Mouse (Mus musculus) CH12F3 (cell line): ENCODE results near the gene Kansl2.

Source experiments
- in situ Hi-C: fragments of 300-500 bp; cut with MboI; formaldehyde crosslinking; loops from 2 replicates; pipeline ENCODE4 v1.14.3; 2020; ENCODE audit warnings: low sequenced_read_pairs

The Kansl2 gene

GRCm38 (mm10) chr15:98533881-98534627, at the start of gene Kansl2:
TSS of gene Kansl2 (minus strand) at chr15:98534264.
- in situ Hi-C loops: no loop called here

DNA sequence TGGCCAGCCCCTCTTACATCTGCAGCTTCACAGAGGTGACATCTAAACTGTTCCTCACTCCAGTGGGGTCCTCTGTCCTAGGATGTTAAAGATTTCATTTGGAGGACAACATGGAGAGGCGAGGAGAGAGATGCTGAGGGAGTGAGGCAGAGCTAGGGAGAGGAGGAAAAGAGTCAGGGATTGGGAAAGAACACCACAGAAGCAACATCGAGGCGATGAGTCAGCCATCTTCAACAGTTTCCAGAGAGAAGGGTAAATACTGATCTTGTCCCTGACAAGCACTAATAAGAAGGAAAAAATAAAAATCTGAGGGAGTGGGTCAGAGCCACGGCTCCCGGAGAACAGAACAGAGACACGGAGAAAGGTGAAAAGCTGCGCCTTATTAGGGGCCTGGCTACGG, 48.9 kb upstream of the Kansl2 start:
- in situ Hi-C loops: loop anchor here (5.0 kb wide), 1 partner anchor 34 kb away; no protein-coding TSS in a partner anchor

GRCm38 (mm10) chr15:98582410-98582809, 48.3 kb upstream of the Kansl2 start:
- in situ Hi-C loops: loop anchor here (5.0 kb wide), 1 partner anchor 35 kb away; no protein-coding TSS in a partner anchor

DNA sequence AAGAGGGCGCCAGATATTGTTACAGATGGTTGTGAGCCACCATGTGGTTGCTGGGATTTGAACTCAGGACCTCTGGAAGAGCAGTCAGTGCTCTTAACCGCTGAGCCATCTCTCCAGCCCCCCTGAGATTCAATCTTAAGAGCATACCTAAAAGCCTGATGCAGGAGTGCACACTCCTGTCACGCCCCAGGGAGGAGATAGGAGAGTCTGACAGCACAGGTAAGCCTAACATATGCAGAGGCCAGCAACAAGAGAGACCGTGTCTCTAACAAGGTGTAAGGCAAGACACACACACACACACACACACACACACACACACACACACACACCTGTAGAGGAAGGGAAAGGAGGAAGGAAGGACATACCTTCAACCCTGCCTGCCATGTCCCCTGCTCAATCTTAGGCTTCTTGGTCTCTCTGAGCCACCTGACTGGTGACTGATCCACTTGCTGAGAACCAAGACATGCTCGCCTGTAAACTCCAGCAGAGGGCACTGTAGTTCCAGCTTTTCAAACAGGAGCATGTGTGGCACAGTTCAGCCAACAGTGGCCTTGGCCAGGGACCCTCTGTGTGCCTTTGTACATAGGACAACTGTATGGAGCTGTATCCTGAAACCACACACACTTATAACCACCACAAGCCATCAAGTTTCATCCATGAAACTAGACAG, 45.9 kb upstream of the Kansl2 start:
- in situ Hi-C loops: loop anchor here (5.0 kb wide), 1 partner anchor 37 kb away; no protein-coding TSS in a partner anchor

DNA sequence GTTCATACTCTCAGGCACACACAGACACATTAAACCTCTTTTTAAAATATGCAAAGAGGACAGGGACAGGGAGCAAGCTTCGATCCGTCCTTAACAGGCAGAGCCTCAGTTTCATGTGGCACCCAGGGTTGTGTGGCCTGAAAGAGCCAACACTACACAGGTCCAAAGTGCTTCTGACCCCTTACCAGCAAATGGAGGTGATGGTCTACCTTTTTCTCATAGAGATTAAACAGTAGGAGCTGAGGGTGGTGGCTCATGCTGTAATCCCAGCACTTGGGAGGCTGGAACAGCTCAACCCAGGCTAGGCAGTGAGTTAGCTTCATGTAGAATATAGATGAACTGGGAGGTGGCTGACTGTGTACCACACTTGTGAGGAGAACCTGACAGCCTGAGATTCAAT, 45.2 kb upstream of the Kansl2 start:
- in situ Hi-C loops: no loop called here

- in situ Hi-C loops: no loop called here
Observed at GRCm38 (mm10) chr15:98573293-98573692, 39.2 kb upstream of the Kansl2 start.

DNA sequence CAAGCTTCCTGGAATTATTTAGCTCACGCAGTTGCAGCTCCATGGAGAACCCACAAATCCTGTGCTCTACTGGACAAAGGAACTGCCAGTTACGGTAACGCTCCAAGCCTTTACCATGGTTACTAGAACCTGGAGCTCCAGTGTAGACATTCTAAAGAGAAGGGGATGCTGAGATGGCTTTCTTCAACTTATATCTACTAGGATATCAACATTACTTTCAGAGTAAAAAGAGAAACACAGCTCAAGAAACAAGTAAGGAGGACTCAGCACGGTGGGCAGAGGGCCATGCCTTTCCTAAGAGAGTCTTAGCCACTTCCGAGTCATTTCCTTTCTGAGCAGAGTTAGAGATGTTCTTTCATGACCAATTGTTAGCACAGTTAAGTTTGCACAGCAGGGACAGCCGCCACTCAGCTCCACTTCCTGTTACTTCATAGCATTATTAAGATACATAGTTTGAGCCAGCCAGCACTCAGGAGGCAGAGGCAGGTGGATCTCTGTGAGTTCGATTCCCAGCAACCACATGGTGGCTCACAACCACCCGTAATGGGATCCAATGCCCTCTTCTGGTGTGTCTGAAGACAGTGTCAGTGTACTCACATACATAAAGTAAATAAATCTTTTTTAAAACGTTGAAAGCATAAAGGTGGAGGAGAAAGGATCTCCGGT, 36.9 kb upstream of the Kansl2 start, which contains the start of the genes Ccnt1 and 4930415O20Rik:
Ccnt1 (minus strand) TSS at position 51 of the 666 bp plus-strand sequence.
4930415O20Rik (plus strand) TSS at position 132 of the 666 bp plus-strand sequence.
- in situ Hi-C loops: no loop called here

DNA sequence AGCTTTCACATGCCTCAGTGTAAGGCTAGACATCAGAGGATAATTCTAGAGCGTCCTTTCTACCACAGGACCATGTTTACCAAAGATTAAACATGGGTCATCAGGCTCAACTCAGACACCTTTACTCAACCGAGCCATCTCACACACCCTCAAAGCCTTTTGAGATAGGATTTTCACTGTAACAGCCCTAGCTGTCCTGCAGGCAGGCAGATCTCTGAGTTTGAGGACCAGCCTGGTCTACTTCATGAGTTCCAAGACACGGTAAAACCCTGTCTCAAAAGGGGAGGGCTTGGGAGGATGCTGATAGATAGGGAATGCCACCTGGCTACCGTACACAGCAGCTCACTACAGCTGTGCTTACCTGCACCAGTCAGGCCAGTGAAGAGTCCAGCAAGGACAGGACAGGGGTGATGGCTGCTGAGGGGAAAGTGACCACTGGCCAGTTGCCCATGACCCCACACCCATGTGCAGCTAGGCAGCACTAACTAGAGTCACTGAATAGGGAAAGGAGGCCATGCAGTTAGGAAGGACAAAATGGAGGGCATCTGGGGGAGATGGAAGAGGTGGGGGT, 35.8 kb upstream of the Kansl2 start:
- in situ Hi-C loops: no loop called here

GRCm38 (mm10) chr15:98569216-98569615, 35.2 kb upstream of the Kansl2 start:
- in situ Hi-C loops: no loop called here

DNA sequence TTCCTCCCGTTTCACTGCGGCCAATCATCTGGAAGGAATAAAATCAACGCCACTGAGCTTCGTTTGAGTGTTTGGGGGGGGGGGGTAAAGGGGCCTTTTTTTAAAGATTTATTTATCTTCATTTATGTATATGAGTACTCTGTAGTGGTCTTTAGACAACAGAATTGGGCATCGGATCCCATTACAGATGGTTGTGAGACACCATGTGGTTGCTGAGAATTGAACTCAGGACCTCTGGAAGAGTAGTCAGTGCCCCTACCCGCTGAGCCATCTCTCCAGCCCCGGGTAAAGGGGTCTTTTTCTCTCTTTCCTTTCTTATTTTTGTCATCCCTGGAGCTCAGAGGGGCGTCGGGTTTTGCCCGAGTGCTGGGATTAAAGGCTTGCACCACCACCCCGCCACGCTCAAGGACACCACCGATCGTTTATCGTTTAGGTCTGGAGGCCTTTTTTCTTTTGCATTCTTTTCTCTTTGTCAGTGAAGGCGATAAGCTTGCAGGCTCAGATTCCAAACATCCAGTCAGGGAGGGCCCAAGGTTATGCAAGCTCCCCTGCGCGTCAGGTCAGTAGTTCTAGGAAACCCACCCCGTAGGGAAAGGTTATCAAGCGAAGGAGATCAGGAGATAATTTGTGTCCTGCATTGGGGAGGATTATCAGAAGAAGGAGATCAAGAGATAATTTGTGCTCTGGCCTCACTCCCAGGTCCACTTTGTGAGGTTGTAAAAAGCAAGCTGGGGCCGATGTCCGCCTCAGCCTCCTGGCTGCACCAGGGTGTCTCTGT, 34.4 kb upstream of the Kansl2 start:
- in situ Hi-C loops: no loop called here

DNA sequence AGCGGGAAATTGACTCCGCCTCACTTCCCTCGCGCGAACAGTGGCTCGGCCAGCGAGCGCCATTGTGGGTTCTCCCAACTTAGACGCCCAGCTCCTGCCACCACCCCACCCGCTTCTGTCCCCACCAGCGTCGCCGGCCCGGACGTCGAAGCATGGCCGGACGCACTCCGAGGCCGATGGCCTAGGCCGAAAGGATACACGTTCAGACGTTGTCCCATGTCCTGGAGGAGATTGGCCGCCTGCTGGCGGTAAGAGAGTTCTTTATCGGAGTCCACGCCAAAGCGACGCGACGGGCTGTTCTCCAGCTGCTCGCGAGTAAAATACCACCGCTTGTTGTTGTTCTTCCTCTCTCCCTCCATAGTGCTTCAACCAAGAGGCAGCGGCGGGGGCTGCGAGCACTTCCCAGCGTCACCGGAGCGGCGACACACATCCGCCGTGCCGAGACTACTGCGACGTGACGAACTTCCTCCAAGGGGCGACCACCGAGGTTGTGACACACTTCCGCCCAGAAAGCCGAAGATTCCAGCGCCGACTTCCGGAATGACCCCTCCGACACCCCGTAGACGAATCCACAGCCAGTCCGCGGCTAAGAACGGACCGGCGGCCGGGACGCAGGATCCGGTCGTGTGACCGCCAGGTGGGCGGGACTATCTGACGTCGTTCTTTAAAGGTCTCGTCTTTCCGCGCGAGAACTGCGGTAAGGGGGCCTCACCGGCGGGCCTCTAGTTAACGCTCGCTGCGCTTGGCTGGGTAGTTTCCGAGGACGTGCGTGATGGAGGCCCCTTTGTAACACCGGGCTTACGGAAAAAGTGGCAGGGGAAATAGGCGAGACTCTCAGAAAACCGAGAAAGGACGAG, 33.4 kb upstream of the Kansl2 start:
- in situ Hi-C loops: no loop called here

- in situ Hi-C loops: no loop called here
Observed at GRCm38 (mm10) chr15:98566973-98567277, 32.9 kb upstream of the Kansl2 start.

- in situ Hi-C loops: no loop called here
Observed at GRCm38 (mm10) chr15:98557186-98557585, 23.1 kb upstream of the Kansl2 start.

GRCm38 (mm10) chr15:98555881-98556280, 21.8 kb upstream of the Kansl2 start:
- in situ Hi-C loops: no loop called here

DNA sequence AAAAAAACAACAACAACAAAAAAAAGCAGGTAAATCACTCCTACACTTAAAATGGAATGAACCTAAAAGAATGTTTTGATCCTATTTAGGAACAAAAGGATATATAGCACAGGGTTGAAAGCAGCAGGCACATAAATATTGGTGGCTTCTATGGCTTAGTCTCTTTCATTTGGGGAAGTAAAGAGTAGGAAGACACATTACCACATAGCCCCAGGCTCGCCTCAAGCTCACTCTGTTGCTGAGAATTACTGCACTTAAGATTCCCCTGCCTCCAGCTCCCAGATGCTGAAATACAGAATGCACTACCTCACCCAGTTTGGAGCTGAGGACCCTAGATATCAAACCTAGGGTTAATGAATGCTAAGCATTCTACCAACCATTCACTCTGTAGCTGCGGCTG, 18.7 kb upstream of the Kansl2 start:
- in situ Hi-C loops: no loop called here

- in situ Hi-C loops: no loop called here
Observed at GRCm38 (mm10) chr15:98546843-98547242, 12.8 kb upstream of the Kansl2 start.

- in situ Hi-C loops: no loop called here
Observed at GRCm38 (mm10) chr15:98545151-98545550, 11.1 kb upstream of the Kansl2 start.

DNA sequence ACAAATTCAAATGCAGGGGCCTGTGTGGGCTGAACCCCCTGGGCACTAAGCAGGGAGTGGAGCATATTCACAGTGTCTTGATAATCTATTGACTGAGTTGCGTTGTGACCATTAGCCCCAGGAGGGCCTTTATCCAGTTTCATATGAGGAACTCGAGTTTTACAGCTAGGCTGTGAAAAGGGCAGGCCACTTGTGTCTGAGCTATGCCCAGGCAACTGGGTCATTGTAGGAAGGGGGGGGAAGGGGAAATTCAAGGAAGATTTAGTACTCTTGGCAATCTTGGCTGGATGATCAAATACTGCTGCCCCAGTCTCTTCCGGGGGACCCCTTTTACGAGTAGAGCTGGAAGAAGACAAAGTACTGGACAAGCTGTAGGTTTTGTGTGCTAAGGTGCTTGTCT, 9.3 kb upstream of the Kansl2 start:
- in situ Hi-C loops: no loop called here

GRCm38 (mm10) chr15:98541064-98541463, 7.0 kb upstream of the Kansl2 start:
- in situ Hi-C loops: no loop called here

DNA sequence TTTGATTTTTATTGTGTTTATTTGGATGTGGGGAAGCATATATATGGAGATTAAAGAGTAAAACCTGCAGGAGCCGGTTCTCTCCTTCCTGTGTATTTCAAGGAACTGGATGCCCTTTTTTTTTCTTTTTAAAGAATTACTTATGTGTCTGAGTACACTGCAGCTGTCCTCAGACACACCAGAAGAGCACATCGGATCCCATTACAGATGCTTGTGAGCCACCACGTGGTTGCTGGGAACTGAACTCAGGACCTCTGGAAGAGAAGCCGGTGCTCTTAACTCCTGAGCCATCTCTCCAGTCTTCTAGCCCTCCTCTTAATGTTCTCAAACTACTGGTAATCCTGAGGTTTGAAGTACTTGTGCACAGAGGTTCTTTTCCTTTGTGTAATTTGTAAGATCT, 3.9 kb upstream of the Kansl2 start:
- in situ Hi-C loops: no loop called here
